Mouse (Mus musculus) right cerebral cortex, postnatal 25 days (tissue): Measurements from ENCODE around the gene Rptor.

Experiments used
- DNase-seq: peaks from one replicate; pipeline ENCODE4 v3.0.0; 2022

Gene Rptor

GRCm38 (mm10) chr11:119873643-119874042 lies 270.9 kb downstream of the Rptor start:
- DNase-seq: no peak

GRCm38 (mm10) chr11:119874841-119875240 lies 272.1 kb downstream of the Rptor start:
- DNase-seq: no peak

GRCm38 (mm10) chr11:119875685-119876084 lies 273.0 kb downstream of the Rptor start:
- DNase-seq: no peak

- no peak for DNase-seq
Measured at GRCm38 (mm10) chr11:119877124-119877523, 274.4 kb downstream of the Rptor start.

- no peak for DNase-seq
Measured at GRCm38 (mm10) chr11:119879573-119879972, 276.9 kb downstream of the Rptor start.

GRCm38 (mm10) chr11:119883646-119884045 lies 280.9 kb downstream of the Rptor start:
- no peak for DNase-seq

- DNase-seq: no peak
Measured at GRCm38 (mm10) chr11:119889966-119890365, 287.3 kb downstream of the Rptor start.

GRCm38 (mm10) chr11:119891601-119892215 lies 289.0 kb downstream of the Rptor start:
- DNase-seq: no peak

- DNase-seq: no peak
Measured at GRCm38 (mm10) chr11:119893667-119894236, 291.0 kb downstream of the Rptor start.

- DNase-seq: no peak
Measured at GRCm38 (mm10) chr11:119894634-119895033, 291.9 kb downstream of the Rptor start.

- no peak for DNase-seq
Measured at GRCm38 (mm10) chr11:119897041-119897440, 294.3 kb downstream of the Rptor start.

- DNase-seq: no peak
Measured at GRCm38 (mm10) chr11:119898976-119899375, 296.3 kb downstream of the Rptor start.

GRCm38 (mm10) chr11:119901174-119901573 lies 298.5 kb downstream of the Rptor start:
- no peak for DNase-seq

GRCm38 (mm10) chr11:119902891-119903290 lies 300.2 kb downstream of the Rptor start:
- DNase-seq: no peak

GRCm38 (mm10) chr11:119904621-119905286 lies 302.0 kb downstream of the Rptor start:
- DNase-seq: peak; percentile 65

- DNase-seq: no peak
Measured at GRCm38 (mm10) chr11:119905794-119906193, 303.1 kb downstream of the Rptor start.

GRCm38 (mm10) chr11:119907006-119907650 lies 304.4 kb downstream of the Rptor start:
- peak; percentile 60 for DNase-seq

GRCm38 (mm10) chr11:119907711-119908110 lies 305.0 kb downstream of the Rptor start:
- no peak for DNase-seq

- peak; percentile 57 for DNase-seq
Measured at GRCm38 (mm10) chr11:119909436-119909835, 306.7 kb downstream of the Rptor start.

GRCm38 (mm10) chr11:119912845-119913244 lies 310.1 kb downstream of the Rptor start:
- no peak for DNase-seq

GRCm38 (mm10) chr11:119913291-119913934 lies 310.7 kb downstream of the Rptor start, which contains the start of gene Chmp6:
Gene Chmp6, plus strand, starts transcription at chr11:119913441.
- DNase-seq: peak; percentile 92

- DNase-seq: no peak
Measured at GRCm38 (mm10) chr11:119913935-119914314, 311.2 kb downstream of the Rptor start.

GRCm38 (mm10) chr11:119914381-119914780 lies 311.7 kb downstream of the Rptor start:
- DNase-seq: no peak
